Mouse (Mus musculus): ENCODE results near the gene Ctf1. TPM values are rescaled to one million over a fixed set of nuclear protein-coding genes. Genes with fewer than 3 reads are reported as not detected.

Gene Ctf1
- polyA plus RNA-seq, 1 experiment, result 8.3 TPM

- Histone ChIP-seq H3K27me3 (ENCODE audit: control insufficient read depth, insufficient read depth, low read length) (no peaks in the 10 kb centered on the region), H3K4me1 (ENCODE audit: control insufficient read depth, insufficient read depth, insufficient read length, low read length) (peaks cover 22% of the 10 kb centered on the region), H3K4me3 (ENCODE audit: low read depth, low read length) (no peak overlapping the region), H3K27ac (ENCODE audit: insufficient read depth, low read depth, low read length) (peak overlapping the region; percentile 100), H3K36me3 (ENCODE audit: control insufficient read depth, insufficient read depth, low read length) (no peaks in the 10 kb centered on the region)
- 23% methylated on average over 4 of the region's 4 CpGs for WGBS
- no peak for TF ChIP-seq CTCF (IDR thresholded peaks at IDR 0.05; ENCODE audit: extremely low read depth, insufficient read length, insufficient replicate concordance, low read depth, low read length)
- no peak for TF ChIP-seq POLR2A (IDR thresholded peaks at IDR 0.05; ENCODE audit: low read depth, low read length)
Observed at GRCm38 (mm10) chr7:127672776-127673175, 39.8 kb upstream of the Ctf1 start.

DNA sequence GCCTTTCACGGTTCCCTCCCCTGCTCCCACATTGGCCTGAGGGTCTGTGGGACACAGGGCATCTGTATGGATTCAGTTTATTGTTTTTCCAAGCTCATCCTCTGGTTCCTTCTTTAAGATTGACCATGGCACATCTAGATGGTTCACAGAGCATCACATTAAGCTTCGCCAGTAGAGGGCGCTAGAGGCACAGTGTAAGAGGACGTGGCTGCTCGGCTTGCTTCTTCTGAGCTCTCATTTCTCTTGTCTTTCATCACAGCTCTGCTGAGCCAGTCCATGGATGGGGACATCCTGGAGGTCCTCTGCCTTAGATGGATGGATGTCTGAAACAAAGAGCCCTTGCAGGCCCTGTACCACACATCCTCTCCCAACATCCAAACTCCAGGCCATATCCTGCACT, 37.6 kb upstream of the Ctf1 start:
- 5% methylated on average over 5 of the region's 5 CpGs for WGBS
- TF ChIP-seq CTCF (IDR thresholded peaks at IDR 0.05; ENCODE audit: extremely low read depth, insufficient read length, insufficient replicate concordance, low read depth, low read length), result peak; percentile 84; the same call in 1 of the 2 replicates
- no peak for TF ChIP-seq POLR2A (IDR thresholded peaks at IDR 0.05; ENCODE audit: low read depth, low read length)

DNA sequence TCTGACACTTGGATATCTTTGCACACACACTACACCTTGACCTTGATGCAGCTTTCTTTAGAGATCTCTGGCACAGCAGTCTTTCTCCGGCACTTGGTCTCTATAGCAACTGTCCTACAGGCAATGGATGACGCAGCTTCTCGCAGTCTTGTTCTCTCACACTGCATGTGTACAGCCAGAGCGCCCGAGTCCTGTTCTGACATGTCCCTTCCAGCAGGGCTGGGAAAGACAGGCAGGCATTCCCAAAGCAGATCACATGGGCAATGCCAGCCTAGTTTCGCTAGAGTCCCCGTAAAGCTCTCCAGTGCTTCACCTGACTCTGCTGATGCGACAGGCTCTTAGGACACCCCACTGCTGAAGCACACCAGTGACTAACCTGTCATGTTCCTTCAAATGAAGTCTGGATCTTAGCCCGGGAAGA, 37.1 kb upstream of the Ctf1 start:
- H3K36me3 ChIP-seq (ENCODE audit: control insufficient read depth, insufficient read depth, low read length), result no peaks in the 10 kb centered on the region
- no peak for TF ChIP-seq POLR2A (IDR thresholded peaks at IDR 0.05; ENCODE audit: low read depth, low read length)
- WGBS, result 86% methylated on average over 9 of the region's 9 CpGs

More for the DNA sequence above, 37.6 kb upstream of the Ctf1 start:
- H3K27ac ChIP-seq (ENCODE audit: insufficient read depth, low read depth, low read length), result no peak overlapping the region
- H3K27me3 ChIP-seq (ENCODE audit: control insufficient read depth, insufficient read depth, low read length), result no peaks in the 10 kb centered on the region
- peaks cover 22% of the 10 kb centered on the region for H3K4me1 ChIP-seq (ENCODE audit: control insufficient read depth, insufficient read depth, insufficient read length, low read length)
- no peak overlapping the region for H3K4me3 ChIP-seq (ENCODE audit: low read depth, low read length)
- H3K36me3 ChIP-seq (ENCODE audit: control insufficient read depth, insufficient read depth, low read length), result no peaks in the 10 kb centered on the region

GRCm38 (mm10) chr7:127677077-127677476, 35.5 kb upstream of the Ctf1 start:
- 71% methylated on average over 6 of the region's 6 CpGs for WGBS
- TF ChIP-seq POLR2A (IDR thresholded peaks at IDR 0.05; ENCODE audit: low read depth, low read length) (no peak), CTCF (IDR thresholded peaks at IDR 0.05; ENCODE audit: extremely low read depth, insufficient read length, insufficient replicate concordance, low read depth, low read length) (peak; percentile 79; the same call in 1 of the 2 replicates)
- no peak overlapping the region for H3K4me3 ChIP-seq (ENCODE audit: low read depth, low read length)
- no peaks in the 10 kb centered on the region for H3K36me3 ChIP-seq (ENCODE audit: control insufficient read depth, insufficient read depth, low read length)
- H3K4me1 ChIP-seq (ENCODE audit: control insufficient read depth, insufficient read depth, insufficient read length, low read length), result peaks cover 15% of the 10 kb centered on the region
- H3K27me3 ChIP-seq (ENCODE audit: control insufficient read depth, insufficient read depth, low read length), result no peaks in the 10 kb centered on the region
- no peak overlapping the region for H3K27ac ChIP-seq (ENCODE audit: insufficient read depth, low read depth, low read length)

More for the DNA sequence above, 37.1 kb upstream of the Ctf1 start:
- H3K4me1 ChIP-seq (ENCODE audit: control insufficient read depth, insufficient read depth, insufficient read length, low read length), result peaks cover 22% of the 10 kb centered on the region
- no peak overlapping the region for H3K4me3 ChIP-seq (ENCODE audit: low read depth, low read length)
- H3K27me3 ChIP-seq (ENCODE audit: control insufficient read depth, insufficient read depth, low read length), result no peaks in the 10 kb centered on the region
- no peak overlapping the region for H3K27ac ChIP-seq (ENCODE audit: insufficient read depth, low read depth, low read length)

DNA sequence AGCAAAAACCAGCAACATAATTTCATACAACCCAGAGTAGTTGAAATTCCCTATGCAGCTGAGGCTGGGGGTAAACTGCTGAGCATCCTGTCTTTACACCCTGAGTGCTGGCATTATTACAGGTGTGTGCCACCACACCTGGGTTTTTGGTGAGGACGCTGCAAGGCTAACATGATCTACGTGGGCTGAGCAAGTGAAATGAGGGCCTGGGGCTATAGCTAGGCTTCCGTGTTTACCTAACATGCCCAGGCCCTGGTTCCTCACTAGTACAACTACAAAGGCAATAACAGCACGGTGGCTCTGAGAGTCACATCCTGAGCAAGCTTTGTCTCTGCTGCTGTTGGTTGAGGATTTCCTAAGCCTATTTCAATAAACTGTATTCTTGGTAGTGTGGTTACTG, 34.9 kb upstream of the Ctf1 start:
- WGBS, result 93% methylated on average over 4 of the region's 4 CpGs
- Histone ChIP-seq H3K4me1 (ENCODE audit: control insufficient read depth, insufficient read depth, insufficient read length, low read length) (peaks cover 12% of the 10 kb centered on the region), H3K27me3 (ENCODE audit: control insufficient read depth, insufficient read depth, low read length) (no peaks in the 10 kb centered on the region), H3K4me3 (ENCODE audit: low read depth, low read length) (no peak overlapping the region), H3K36me3 (ENCODE audit: control insufficient read depth, insufficient read depth, low read length) (no peaks in the 10 kb centered on the region), H3K27ac (ENCODE audit: insufficient read depth, low read depth, low read length) (no peak overlapping the region)
- no peak for TF ChIP-seq POLR2A (IDR thresholded peaks at IDR 0.05; ENCODE audit: low read depth, low read length)
- TF ChIP-seq CTCF (IDR thresholded peaks at IDR 0.05; ENCODE audit: extremely low read depth, insufficient read length, insufficient replicate concordance, low read depth, low read length), result no peak

GRCm38 (mm10) chr7:127678811-127679210, 33.7 kb upstream of the Ctf1 start:
- WGBS, result 87% methylated on average over 2 of the region's 2 CpGs
- no peak for TF ChIP-seq POLR2A (IDR thresholded peaks at IDR 0.05; ENCODE audit: low read depth, low read length)
- no peak for TF ChIP-seq CTCF (IDR thresholded peaks at IDR 0.05; ENCODE audit: extremely low read depth, insufficient read length, insufficient replicate concordance, low read depth, low read length)
- H3K36me3 ChIP-seq (ENCODE audit: control insufficient read depth, insufficient read depth, low read length), result no peaks in the 10 kb centered on the region
- H3K4me3 ChIP-seq (ENCODE audit: low read depth, low read length), result no peak overlapping the region
- no peaks in the 10 kb centered on the region for H3K27me3 ChIP-seq (ENCODE audit: control insufficient read depth, insufficient read depth, low read length)
- peaks cover 7% of the 10 kb centered on the region; the same call in 1 of the 2 replicates for H3K4me1 ChIP-seq (ENCODE audit: control insufficient read depth, insufficient read depth, insufficient read length, low read length)
- H3K27ac ChIP-seq (ENCODE audit: insufficient read depth, low read depth, low read length), result no peak overlapping the region

GRCm38 (mm10) chr7:127680541-127680940, 32.0 kb upstream of the Ctf1 start:
- 91% methylated on average over 13 of the region's 13 CpGs for WGBS

More at GRCm38 (mm10) chr7:127680541-127680940, 32.0 kb upstream of the Ctf1 start:
- H3K27ac ChIP-seq (ENCODE audit: insufficient read depth, low read depth, low read length), result no peak overlapping the region
- TF ChIP-seq POLR2A (IDR thresholded peaks at IDR 0.05; ENCODE audit: low read depth, low read length) (no peak), CTCF (IDR thresholded peaks at IDR 0.05; ENCODE audit: extremely low read depth, insufficient read length, insufficient replicate concordance, low read depth, low read length) (no peak)
- H3K4me1 ChIP-seq (ENCODE audit: control insufficient read depth, insufficient read depth, insufficient read length, low read length), result peaks cover 6% of the 10 kb centered on the region
- no peaks in the 10 kb centered on the region for H3K36me3 ChIP-seq (ENCODE audit: control insufficient read depth, insufficient read depth, low read length)
- H3K4me3 ChIP-seq (ENCODE audit: low read depth, low read length), result no peak overlapping the region
- H3K27me3 ChIP-seq (ENCODE audit: control insufficient read depth, insufficient read depth, low read length), result no peaks in the 10 kb centered on the region

Measured in small intestine, adult 2 months (tissue).